Mouse (Mus musculus) megakaryocyte, embryonic 14.5 days (primary cell): ENCODE data around the gene Retreg1. TPM values are rescaled to one million over a fixed set of nuclear protein-coding genes. Genes with fewer than 3 reads are reported as not detected.

Experiments
- H3K27me3 ChIP-seq: replicated peaks from 2 replicates; pipeline ENCODE3; 2012; ENCODE audit warnings: inconsistent platforms
- H3K36me3 ChIP-seq: replicated peaks from 2 replicates; pipeline ENCODE3; 2012; ENCODE audit warnings: low read length, inconsistent platforms, mixed read lengths
- H3K4me1 ChIP-seq: 2 replicates; pipeline ENCODE4 v1.6.1; 2012; ENCODE audit warnings: inconsistent platforms
- H3K4me3 ChIP-seq: replicated peaks from 2 replicates; pipeline ENCODE3; 2012; ENCODE audit warnings: moderate library complexity, mild to moderate bottlenecking, inconsistent platforms
- H3K9me3 ChIP-seq: 2 replicates; pipeline ENCODE4 v1.6.1; 2012; ENCODE audit warnings: inconsistent platforms
- FLI1 ChIP-seq: IDR thresholded peaks from 2 replicates; pipeline ENCODE4 v1.6.1; 2012; ENCODE audit warnings: low read length, inconsistent platforms, mixed read lengths
- GATA1 ChIP-seq: IDR thresholded peaks from 3 replicates; pipeline ENCODE4 v1.6.1; 2012; ENCODE audit warnings: mixed read lengths, low read length, inconsistent platforms, borderline replicate concordance
- polyA plus RNA-seq: library from polyadenylated mRNA; stranded (reverse); fragments of >175 nt; gene quantifications from 2 replicates; pipeline ENCODE4 v1.2.3, GENCODE M21; 2012; ENCODE audit warnings: low replicate concordance; ENCODE audit not compliant: insufficient read depth

The Retreg1 gene
- polyA plus RNA-seq = 1.4 TPM in 1 of 2 replicates, not detected in the other

GRCm38 (mm10) chr15:25843086-25843991 lies at the start of gene Retreg1:
Gene Retreg1 (plus strand): TSS chr15:25843180.
- Histone ChIP-seq H3K4me3 (peak within 1 kb of the TSS; percentile 92), H3K36me3 (no peaks in the 10 kb centered on the region), H3K27me3 (peaks cover 40% of the 10 kb centered on the region), H3K9me3 (peaks cover 5% of the 10 kb centered on the region; the same call in 1 of the 2 replicates), H3K4me1 (peaks cover 17% of the 10 kb centered on the region)
- TF ChIP-seq FLI1 (no peak), GATA1 (no peak)

- peaks cover 17% of the 10 kb centered on the region for H3K4me1 ChIP-seq
- no peaks in the 10 kb centered on the region for H3K27me3 ChIP-seq
- H3K9me3 ChIP-seq = no peaks in the 10 kb centered on the region
- no peak for TF ChIP-seq GATA1
- no peak for TF ChIP-seq FLI1
- no peak overlapping the region for H3K4me3 ChIP-seq
- H3K36me3 ChIP-seq = peaks cover 93% of the 10 kb centered on the region
These were observed 48.9 kb upstream of the Retreg1 start for GRCm38 (mm10) chr15:25794123-25794522.

DNA sequence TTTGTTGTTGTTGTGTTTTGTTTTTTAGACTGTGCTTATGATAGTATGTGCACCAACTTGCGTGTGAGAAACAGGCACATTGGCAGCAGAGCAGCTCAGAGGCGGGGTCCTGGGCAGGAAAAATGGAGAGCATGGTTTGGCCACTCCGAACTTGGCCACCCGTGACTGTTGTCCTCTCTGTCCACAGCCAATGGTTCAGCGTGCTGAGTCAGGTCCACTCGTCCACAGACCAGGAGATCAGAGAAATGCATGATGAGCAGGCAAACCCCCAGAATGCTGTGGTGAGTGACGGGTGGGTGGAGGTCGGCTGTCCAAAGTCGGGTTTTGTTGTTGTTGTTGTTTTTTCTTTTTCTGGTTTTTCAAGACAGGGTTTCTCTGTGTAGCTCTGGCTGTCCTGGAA lies 47.5 kb upstream of the Retreg1 start:
- Histone ChIP-seq H3K27me3 (no peaks in the 10 kb centered on the region), H3K36me3 (peaks cover 93% of the 10 kb centered on the region), H3K9me3 (no peaks in the 10 kb centered on the region), H3K4me1 (peaks cover 4% of the 10 kb centered on the region), H3K4me3 (no peak overlapping the region)
- no peak for TF ChIP-seq GATA1
- TF ChIP-seq FLI1 = no peak

GRCm38 (mm10) chr15:25796353-25796752 lies 46.6 kb upstream of the Retreg1 start:
- Histone ChIP-seq H3K4me3 (no peak overlapping the region), H3K36me3 (peaks cover 95% of the 10 kb centered on the region), H3K27me3 (no peaks in the 10 kb centered on the region), H3K4me1 (peaks cover 4% of the 10 kb centered on the region), H3K9me3 (no peaks in the 10 kb centered on the region)
- TF ChIP-seq GATA1 (no peak), FLI1 (no peak)

DNA sequence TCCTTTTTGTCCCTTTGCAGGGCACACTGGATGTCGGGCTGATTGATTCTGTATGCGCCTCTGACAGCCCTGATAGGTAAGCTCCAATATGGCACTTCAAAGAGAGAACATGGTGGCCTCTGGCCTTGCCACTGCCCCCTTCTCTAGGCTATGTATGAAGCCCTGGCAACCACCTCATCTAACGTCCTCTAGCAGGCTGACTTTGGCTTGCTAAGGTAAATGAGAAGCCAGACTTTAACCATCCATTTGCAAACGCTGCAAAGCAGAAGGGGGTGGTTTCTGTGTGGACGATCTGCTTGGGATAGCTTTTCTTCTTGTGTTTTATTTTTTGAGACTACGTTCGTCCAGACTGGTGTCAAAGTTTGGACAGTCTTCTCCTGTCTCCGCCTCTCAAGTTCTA lies 45.8 kb upstream of the Retreg1 start:
- Histone ChIP-seq H3K27me3 (no peaks in the 10 kb centered on the region), H3K4me1 (no peaks in the 10 kb centered on the region), H3K36me3 (peaks cover 95% of the 10 kb centered on the region), H3K9me3 (no peaks in the 10 kb centered on the region), H3K4me3 (no peak overlapping the region)
- TF ChIP-seq FLI1 = no peak
- no peak for TF ChIP-seq GATA1

DNA sequence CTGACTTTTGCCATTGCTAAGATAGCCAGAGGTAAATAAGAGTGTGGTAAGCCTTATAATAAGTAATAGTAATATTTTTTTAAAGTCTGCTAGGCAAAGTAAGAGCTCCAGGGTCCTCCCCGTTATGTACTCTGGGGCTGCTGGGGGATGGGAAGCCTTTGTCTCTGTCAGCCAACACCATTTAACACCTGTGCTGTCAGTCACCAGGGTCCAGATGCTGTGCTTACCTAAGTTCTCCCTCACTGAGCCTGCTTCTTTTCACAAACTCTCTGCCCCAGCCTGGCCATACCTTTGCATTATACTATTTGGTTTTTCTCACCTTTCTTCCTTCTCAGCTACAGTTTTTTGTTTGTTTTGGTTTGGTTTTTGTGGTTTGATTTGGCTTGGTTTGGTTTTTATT lies 45.1 kb upstream of the Retreg1 start:
- H3K27me3 ChIP-seq = no peaks in the 10 kb centered on the region
- peaks cover 97% of the 10 kb centered on the region for H3K36me3 ChIP-seq
- H3K4me1 ChIP-seq = no peaks in the 10 kb centered on the region
- H3K4me3 ChIP-seq = no peak overlapping the region
- no peaks in the 10 kb centered on the region for H3K9me3 ChIP-seq
- TF ChIP-seq FLI1 (no peak), GATA1 (no peak)

DNA sequence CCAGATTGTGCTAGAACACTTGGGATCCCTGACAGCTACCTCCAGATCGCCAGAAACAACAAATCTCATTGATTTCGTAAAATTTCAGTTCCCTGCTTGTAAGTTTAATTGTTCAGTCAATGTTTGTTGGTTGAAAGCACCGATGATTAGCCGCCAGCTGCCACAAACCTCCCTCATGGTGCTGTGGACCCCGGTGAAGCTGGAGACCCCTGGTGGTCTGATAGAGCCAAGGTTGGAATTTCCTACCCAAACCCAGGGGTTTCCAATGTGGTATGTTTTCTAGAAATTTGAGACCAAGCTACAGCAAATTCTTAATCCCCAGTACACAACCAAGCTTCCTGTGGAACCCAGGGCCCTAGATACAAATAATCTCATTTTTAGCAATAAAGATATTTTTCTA lies 41.3 kb upstream of the Retreg1 start:
- H3K4me3 ChIP-seq = no peak overlapping the region
- H3K9me3 ChIP-seq = no peaks in the 10 kb centered on the region
- TF ChIP-seq GATA1 (no peak), FLI1 (no peak)
- H3K27me3 ChIP-seq = no peaks in the 10 kb centered on the region
- no peaks in the 10 kb centered on the region for H3K4me1 ChIP-seq
- peaks cover 99% of the 10 kb centered on the region for H3K36me3 ChIP-seq

DNA sequence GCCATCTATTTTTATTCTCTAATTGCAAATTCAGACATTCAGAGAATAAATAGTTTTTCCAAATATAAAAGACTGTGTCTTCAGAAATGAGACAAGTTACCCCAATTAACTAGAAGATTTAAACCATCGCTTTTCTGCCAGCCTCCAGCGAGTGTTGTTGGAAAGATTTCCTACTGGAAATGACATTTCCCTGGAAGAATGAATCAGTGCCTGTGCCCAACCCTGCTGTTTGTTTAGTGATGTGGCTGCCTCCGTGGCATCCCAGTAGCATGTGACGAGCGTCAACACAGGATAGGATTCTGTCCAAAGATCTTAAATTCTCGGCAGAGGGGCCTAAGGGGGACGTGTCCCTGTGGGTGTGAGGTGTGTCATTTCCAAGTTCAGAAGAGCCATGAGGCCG lies 40.8 kb upstream of the Retreg1 start:
- TF ChIP-seq FLI1 (no peak), GATA1 (no peak)
- Histone ChIP-seq H3K9me3 (no peaks in the 10 kb centered on the region), H3K36me3 (peaks cover 99% of the 10 kb centered on the region), H3K27me3 (no peaks in the 10 kb centered on the region), H3K4me3 (no peak overlapping the region), H3K4me1 (no peaks in the 10 kb centered on the region)

DNA sequence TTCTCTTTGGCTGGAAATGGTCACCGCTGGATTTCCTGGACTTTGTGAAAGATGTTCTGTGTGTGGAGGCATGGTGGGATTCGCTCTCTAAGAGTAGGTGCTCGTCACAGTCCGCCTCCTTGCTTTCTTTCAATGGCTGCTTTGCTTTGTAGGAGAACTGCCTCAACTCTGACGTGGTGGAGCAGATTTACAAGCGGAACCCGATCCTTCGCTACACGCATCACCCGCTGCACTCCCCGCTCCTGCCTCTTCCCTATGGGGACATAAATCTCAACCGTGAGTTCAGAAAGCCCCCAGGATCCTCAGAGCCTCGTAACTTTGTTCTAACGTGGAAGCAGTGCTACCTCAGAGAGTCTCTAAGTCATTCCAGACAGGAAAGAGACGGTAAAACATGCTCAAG lies 39.9 kb upstream of the Retreg1 start:
- TF ChIP-seq GATA1 (no peak), FLI1 (no peak)
- Histone ChIP-seq H3K4me3 (no peak overlapping the region), H3K27me3 (no peaks in the 10 kb centered on the region), H3K9me3 (no peaks in the 10 kb centered on the region), H3K36me3 (peaks cover 100% of the 10 kb centered on the region), H3K4me1 (no peaks in the 10 kb centered on the region)

DNA sequence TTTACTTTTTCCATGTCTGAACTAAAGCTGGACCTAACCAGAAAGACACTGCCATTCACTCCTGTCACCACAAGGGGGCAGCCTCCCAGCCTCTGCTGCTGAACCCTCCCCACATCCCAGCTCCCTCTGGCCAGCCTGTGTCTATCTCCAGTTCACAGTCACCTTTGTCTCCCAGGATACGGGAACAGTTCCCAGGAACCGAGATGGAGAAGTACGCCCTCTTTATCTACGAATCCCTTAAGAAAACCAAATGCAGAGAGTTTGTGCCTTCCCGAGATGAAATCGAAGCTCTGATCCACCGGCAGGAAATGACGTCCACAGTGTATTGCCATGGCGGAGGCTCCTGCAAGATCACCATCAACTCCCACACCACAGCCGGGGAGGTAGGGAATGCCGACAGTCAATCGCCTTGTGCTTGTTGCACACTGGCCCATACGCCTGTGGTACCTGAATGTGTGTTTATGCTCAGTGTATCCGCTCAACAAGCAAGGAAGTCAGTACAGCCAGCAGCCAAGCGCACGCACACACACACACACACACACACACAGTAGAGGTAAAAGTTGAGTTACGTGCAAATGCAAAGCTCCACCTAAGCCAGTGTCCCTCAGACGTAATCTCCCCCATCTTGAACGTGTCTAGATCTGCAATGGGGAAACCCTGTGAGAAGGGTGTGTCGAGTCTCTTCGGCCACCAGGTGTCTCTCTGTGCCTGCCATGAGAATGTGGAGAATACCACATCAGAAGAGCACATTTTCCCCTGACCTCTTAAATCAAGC lies 37.5 kb upstream of the Retreg1 start:
- Histone ChIP-seq H3K9me3 (no peaks in the 10 kb centered on the region), H3K36me3 (peaks cover 100% of the 10 kb centered on the region), H3K27me3 (no peaks in the 10 kb centered on the region), H3K4me3 (peak overlapping the region; percentile 12), H3K4me1 (no peaks in the 10 kb centered on the region)
- TF ChIP-seq GATA1 (no peak), FLI1 (no peak)
